Mouse (Mus musculus) stomach, postnatal 0 days (tissue): ENCODE measurements at regions not wholly inside any gene's neighbourhood (a gene's known extent, or its start where the extent isn't known, plus 50 kb on each side); places are given as distances from the start of the nearest gene placed in this dataset.

Experiments used
- ATAC-seq: fragments of 200-750 bp; cut with Nextera tagmentation; 2 replicates; pipeline ENCODE4 v1.8.0; 2017; ENCODE audit not compliant: low FRiP score, low TSS enrichment
- DNase-seq: peaks from one replicate; pipeline ENCODE4 v3.0.0-alpha.2; 2016; ENCODE audit warnings: low spot score
- H3K27ac ChIP-seq: fragments of 300-500 bp; sonication (generic); replicated peaks from 2 replicates; pipeline ENCODE4 v1.5.1; 2014; ENCODE audit warnings: mild to moderate bottlenecking, control low read depth
- H3K27me3 ChIP-seq: fragments of 300-500 bp; sonication (generic); 2 replicates; pipeline ENCODE4 v1.6.1; 2014; ENCODE audit warnings: low read length; ENCODE audit not compliant: control insufficient read depth, insufficient read depth
- H3K36me3 ChIP-seq: fragments of 300-500 bp; sonication (generic); 2 replicates; pipeline ENCODE4 v1.6.1; 2014; ENCODE audit warnings: low read length, mixed read lengths; ENCODE audit not compliant: control insufficient read depth, insufficient read depth
- H3K4me1 ChIP-seq: fragments of 300-500 bp; sonication (generic); replicated peaks from 2 replicates; pipeline ENCODE4 v1.6.1; 2014; ENCODE audit warnings: antibody characterized with exemption; ENCODE audit not compliant: control insufficient read depth, insufficient read depth
- H3K4me2 ChIP-seq: fragments of 300-500 bp; sonication (generic); replicated peaks from 2 replicates; pipeline ENCODE4 v1.6.1; 2014; ENCODE audit warnings: low read depth, mild to moderate bottlenecking, control low read depth, moderate library complexity
- H3K4me3 ChIP-seq: fragments of 300-500 bp; sonication (generic); 2 replicates; pipeline ENCODE4 v1.5.1; 2014; ENCODE audit warnings: low read depth, low read length, control low read depth
- H3K9ac ChIP-seq: fragments of 300-500 bp; sonication (generic); 2 replicates; pipeline ENCODE4 v1.6.1; 2014; ENCODE audit warnings: mild to moderate bottlenecking, low read length, control low read depth, mixed read lengths
- H3K9me3 ChIP-seq: fragments of 300-500 bp; sonication (generic); 2 replicates; pipeline ENCODE4 v1.6.1; 2016; ENCODE audit warnings: low read length; ENCODE audit not compliant: control insufficient read depth
- CTCF ChIP-seq: IDR thresholded peaks from 2 replicates; pipeline ENCODE4 v1.5.1; 2016; ENCODE audit warnings: antibody characterized with exemption, low read depth, mild to moderate bottlenecking, moderate library complexity
- EP300 ChIP-seq: optimal IDR thresholded peaks from 2 replicates; pipeline ENCODE3; 2016; ENCODE audit warnings: antibody characterized with exemption
- WGBS: fragments of 180-500 bp; shearing (Covaris S2); extraction: QIAGEN DNeasy Blood & Tissue Kit; methylation state at CpG from one replicate; pipeline ENCODE4 v1.1.7; 2014; 5-methylcytosine and 5-hydroxymethylcytosine counted together

GRCm38 (mm10) chr3:150236946-150237600 is 1200.6 kb upstream of the Adgrl4 start:
- H3K27me3 ChIP-seq = no peaks in the 10 kb centered on the region
- no peaks in the 10 kb centered on the region for H3K4me1 ChIP-seq
- no peak overlapping the region for H3K27ac ChIP-seq
- ATAC-seq (no peak), DNase-seq (no peak)
- H3K36me3 ChIP-seq = no peaks in the 10 kb centered on the region
- H3K4me2 ChIP-seq = no peak overlapping the region
- TF ChIP-seq EP300 (no peak), CTCF (no peak)
- 70% methylated on average over 7 of the region's 7 CpGs for WGBS
- H3K9me3 ChIP-seq = no peaks in the 10 kb centered on the region
- no peak overlapping the region for H3K9ac ChIP-seq
- H3K4me3 ChIP-seq = no peak overlapping the region

GRCm38 (mm10) chr3:150275038-150275437 is 1162.6 kb upstream of the Adgrl4 start:
- no peaks in the 10 kb centered on the region for H3K4me1 ChIP-seq
- H3K36me3 ChIP-seq = no peaks in the 10 kb centered on the region
- no peak overlapping the region for H3K4me3 ChIP-seq
- H3K9me3 ChIP-seq = no peaks in the 10 kb centered on the region
- no peak for TF ChIP-seq EP300
- TF ChIP-seq CTCF = no peak
- no peak for ATAC-seq
- no peak overlapping the region for H3K27ac ChIP-seq
- no peaks in the 10 kb centered on the region for H3K27me3 ChIP-seq
- no peak overlapping the region for H3K4me2 ChIP-seq
- H3K9ac ChIP-seq = no peak overlapping the region
- no peak for DNase-seq
- 97% methylated on average over 2 of the region's 2 CpGs for WGBS

DNA sequence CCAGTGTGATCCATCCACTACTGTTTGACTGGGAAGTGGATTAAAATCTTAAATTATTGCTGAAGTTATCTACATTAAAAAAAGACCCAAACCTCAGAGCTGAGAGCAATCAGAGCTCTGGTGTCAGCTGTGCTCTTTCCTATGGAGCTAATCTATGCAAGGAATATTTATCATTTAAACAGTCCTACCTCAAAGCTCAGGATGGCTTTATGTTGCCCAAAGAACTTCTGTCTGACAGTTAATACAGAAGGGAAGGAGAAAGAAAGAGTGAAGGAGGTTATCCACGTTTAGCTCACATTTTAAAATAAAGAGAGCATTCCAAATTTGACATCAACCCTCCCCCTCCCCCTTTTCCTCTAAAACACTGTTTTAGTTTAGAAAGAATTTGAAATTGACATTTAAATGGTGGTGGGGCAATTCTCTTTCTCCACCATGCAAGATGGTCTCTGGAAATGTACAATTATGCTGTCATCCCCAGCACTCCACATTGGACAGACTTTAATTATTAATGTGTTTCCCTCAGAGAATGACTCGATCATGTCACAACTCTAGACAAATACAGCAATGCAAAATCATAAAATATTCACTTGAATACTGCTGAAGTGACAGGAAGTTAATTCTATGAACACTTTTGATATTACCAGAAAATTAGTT is 1141.5 kb upstream of the Adgrl4 start:
- TF ChIP-seq CTCF (no peak), EP300 (no peak)
- Histone ChIP-seq H3K9me3 (no peaks in the 10 kb centered on the region), H3K4me2 (no peak overlapping the region), H3K4me1 (no peaks in the 10 kb centered on the region), H3K27ac (no peak overlapping the region), H3K36me3 (no peaks in the 10 kb centered on the region), H3K27me3 (no peaks in the 10 kb centered on the region), H3K4me3 (no peak overlapping the region), H3K9ac (no peak overlapping the region)
- DNase-seq = no peak
- WGBS = 43% methylated on average over 2 of the region's 2 CpGs
- ATAC-seq = no peak

DNA sequence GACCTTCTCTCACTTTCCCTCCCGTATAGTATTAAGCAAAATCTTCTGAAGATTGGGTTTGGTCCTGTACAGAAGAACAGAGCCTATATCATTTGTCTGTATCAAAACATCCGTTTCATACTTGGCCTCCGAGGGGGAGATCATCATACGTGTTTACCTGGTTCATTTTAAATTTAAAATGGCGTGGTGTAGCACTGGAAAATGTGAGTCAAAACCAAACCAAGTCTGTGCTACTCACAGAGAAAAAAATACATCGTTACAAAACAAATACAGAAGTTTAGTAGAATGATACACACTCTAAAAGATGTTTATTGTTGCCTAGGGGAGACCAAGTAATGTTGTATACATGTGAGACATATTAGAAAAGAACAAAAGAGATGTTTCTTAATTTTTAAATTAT is 1108.9 kb upstream of the Adgrl4 start:
- Histone ChIP-seq H3K9me3 (no peaks in the 10 kb centered on the region), H3K9ac (no peak overlapping the region), H3K36me3 (no peaks in the 10 kb centered on the region), H3K4me1 (no peaks in the 10 kb centered on the region), H3K27me3 (no peaks in the 10 kb centered on the region), H3K4me3 (no peak overlapping the region), H3K27ac (no peak overlapping the region), H3K4me2 (no peak overlapping the region)
- WGBS = 76% methylated on average over 6 of the region's 6 CpGs
- no peak for TF ChIP-seq EP300
- TF ChIP-seq CTCF = no peak
- ATAC-seq = no peak
- no peak for DNase-seq

DNA sequence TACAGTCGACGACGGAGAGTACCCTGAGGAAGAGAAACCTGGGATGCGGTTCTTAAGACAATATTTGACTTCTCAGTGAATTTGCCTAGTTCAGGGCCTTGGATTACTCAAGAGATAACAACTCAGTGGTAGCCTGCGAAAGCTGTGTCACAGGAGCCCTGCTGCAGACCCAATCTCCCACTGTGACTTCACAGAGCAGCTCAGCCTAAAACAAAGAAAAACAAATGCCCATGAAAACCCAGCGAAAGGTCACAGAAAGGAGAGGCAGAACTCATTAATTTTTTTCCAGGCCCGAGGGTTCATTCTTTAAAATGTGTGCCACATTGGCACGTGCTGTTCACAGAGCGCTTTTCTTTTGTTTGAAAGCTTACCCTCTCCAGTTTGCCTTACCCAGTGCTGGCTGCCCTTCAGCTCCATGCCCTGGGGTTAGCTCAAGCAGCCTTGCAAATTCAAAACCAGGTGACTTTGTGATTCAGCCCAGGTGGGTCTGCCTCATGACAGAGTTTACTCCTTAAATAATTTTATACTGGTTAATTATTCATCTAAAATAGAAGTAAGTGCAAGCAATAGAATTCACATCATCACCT is 1085.5 kb upstream of the Adgrl4 start:
- ATAC-seq (no peak), DNase-seq (no peak)
- no peaks in the 10 kb centered on the region for H3K27me3 ChIP-seq

GRCm38 (mm10) chr3:150365766-150366165 is 1071.9 kb upstream of the Adgrl4 start:
- no peak overlapping the region for H3K4me2 ChIP-seq
- TF ChIP-seq CTCF (no peak), EP300 (no peak)
- no peaks in the 10 kb centered on the region for H3K4me1 ChIP-seq
- no peaks in the 10 kb centered on the region for H3K9me3 ChIP-seq
- no peaks in the 10 kb centered on the region for H3K27me3 ChIP-seq
- H3K4me3 ChIP-seq = no peak overlapping the region
- ATAC-seq (no peak), DNase-seq (no peak)
- WGBS = 55% methylated on average over 3 of the region's 3 CpGs
- H3K27ac ChIP-seq = no peak overlapping the region
- no peak overlapping the region for H3K9ac ChIP-seq
- H3K36me3 ChIP-seq = no peaks in the 10 kb centered on the region

More for the DNA sequence above, 1085.5 kb upstream of the Adgrl4 start:
- H3K9me3 ChIP-seq = no peaks in the 10 kb centered on the region
- no peak overlapping the region for H3K4me3 ChIP-seq
- no peak overlapping the region for H3K9ac ChIP-seq
- H3K27ac ChIP-seq = no peak overlapping the region
- H3K36me3 ChIP-seq = no peaks in the 10 kb centered on the region
- no peak overlapping the region for H3K4me2 ChIP-seq
- TF ChIP-seq EP300 = no peak
- TF ChIP-seq CTCF = no peak
- no peaks in the 10 kb centered on the region for H3K4me1 ChIP-seq
- 36% methylated on average over 9 of the region's 9 CpGs for WGBS
